Mouse (Mus musculus): ENCODE results near the gene Nrxn3. TPM values are rescaled to one million over a fixed set of nuclear protein-coding genes. Genes with fewer than 3 reads are reported as not detected.
A peak's percentile ranks its signal among the peaks of the same experiment; 100 is the strongest.

The Nrxn3 gene
- polyA plus RNA-seq, 1 experiment from 2014 or later: 5.0 TPM

DNA sequence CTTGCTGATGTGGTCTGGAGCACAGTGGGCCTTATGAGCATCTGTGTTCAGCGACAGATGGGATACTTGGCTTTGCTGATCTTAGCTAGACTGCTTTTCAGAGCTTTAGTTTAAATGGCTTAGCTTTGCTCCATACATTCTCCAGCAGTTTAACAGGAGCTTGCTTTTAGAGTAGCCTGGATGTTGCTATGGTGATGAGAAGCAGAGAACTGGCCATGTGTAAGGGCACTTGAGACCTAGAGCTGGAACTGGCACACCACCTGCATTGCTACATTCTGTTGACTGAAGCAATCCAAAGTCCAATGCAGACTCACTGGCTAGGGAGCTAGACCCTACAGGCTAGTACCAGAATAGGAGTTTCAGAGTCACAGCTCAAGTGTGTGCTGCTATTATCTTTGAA, 293.8 kb downstream of the Nrxn3 start:
- no peaks in the 10 kb centered on the region for H3K9me3 ChIP-seq (ENCODE audit: control insufficient read depth, low read length)
- no peaks in the 10 kb centered on the region for H3K36me3 ChIP-seq (ENCODE audit: control insufficient read depth, insufficient read depth, low read length)
- H3K27ac ChIP-seq (ENCODE audit: low read depth): no peak overlapping the region
- H3K9ac ChIP-seq (ENCODE audit: low read length): no peak overlapping the region
- H3K27me3 ChIP-seq (replicated peaks; ENCODE audit: control insufficient read depth, insufficient read depth, low read length): no peaks in the 10 kb centered on the region
- H3K4me2 ChIP-seq (ENCODE audit: low read length): no peak overlapping the region
- 81% methylated on average over 1 of the region's 1 CpGs for WGBS
- no peak for DNase-seq (ENCODE audit: low spot score)
- no peaks in the 10 kb centered on the region for H3K4me1 ChIP-seq (replicated peaks; ENCODE audit: control insufficient read depth, insufficient read depth, low read length)
- no peak for ATAC-seq (replicated peaks; ENCODE audit: low FRiP score, low TSS enrichment, low read depth)
- H3K4me3 ChIP-seq (ENCODE audit: low read depth, low read length): no peak overlapping the region

DNA sequence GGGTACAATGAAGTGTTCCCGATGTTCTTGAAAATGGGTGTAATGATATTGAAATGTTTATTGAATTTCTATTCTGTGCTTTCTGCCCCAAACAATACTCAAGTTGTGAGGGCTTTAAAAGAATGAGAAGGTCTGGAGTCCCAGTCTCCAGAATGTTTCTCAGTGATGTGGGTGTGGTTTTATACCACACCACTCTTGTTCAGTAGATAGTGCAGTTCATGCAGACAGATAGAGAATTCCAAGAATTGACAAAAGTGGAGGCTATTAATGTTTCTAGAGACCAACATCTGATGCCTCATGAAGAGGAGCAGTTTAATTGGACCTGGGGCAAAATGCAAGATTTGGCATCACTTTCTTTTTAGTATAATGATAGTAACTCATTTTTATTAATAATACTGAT, 302.5 kb downstream of the Nrxn3 start:
- no peak overlapping the region for H3K9ac ChIP-seq (ENCODE audit: low read length)
- H3K4me1 ChIP-seq (replicated peaks; ENCODE audit: control insufficient read depth, insufficient read depth, low read length): no peaks in the 10 kb centered on the region
- no peak overlapping the region for H3K27ac ChIP-seq (ENCODE audit: low read depth)
- no peaks in the 10 kb centered on the region for H3K27me3 ChIP-seq (replicated peaks; ENCODE audit: control insufficient read depth, insufficient read depth, low read length)
- H3K9me3 ChIP-seq (ENCODE audit: control insufficient read depth, low read length): no peaks in the 10 kb centered on the region
- H3K36me3 ChIP-seq (ENCODE audit: control insufficient read depth, insufficient read depth, low read length): no peaks in the 10 kb centered on the region
- no peak overlapping the region for H3K4me2 ChIP-seq (ENCODE audit: low read length)
- no peak overlapping the region for H3K4me3 ChIP-seq (ENCODE audit: low read depth, low read length)
- ATAC-seq (replicated peaks; ENCODE audit: low FRiP score, low TSS enrichment, low read depth) (no peak), DNase-seq (ENCODE audit: low spot score) (no peak)
- 100% methylated on average over 1 of the region's 1 CpGs for WGBS

DNA sequence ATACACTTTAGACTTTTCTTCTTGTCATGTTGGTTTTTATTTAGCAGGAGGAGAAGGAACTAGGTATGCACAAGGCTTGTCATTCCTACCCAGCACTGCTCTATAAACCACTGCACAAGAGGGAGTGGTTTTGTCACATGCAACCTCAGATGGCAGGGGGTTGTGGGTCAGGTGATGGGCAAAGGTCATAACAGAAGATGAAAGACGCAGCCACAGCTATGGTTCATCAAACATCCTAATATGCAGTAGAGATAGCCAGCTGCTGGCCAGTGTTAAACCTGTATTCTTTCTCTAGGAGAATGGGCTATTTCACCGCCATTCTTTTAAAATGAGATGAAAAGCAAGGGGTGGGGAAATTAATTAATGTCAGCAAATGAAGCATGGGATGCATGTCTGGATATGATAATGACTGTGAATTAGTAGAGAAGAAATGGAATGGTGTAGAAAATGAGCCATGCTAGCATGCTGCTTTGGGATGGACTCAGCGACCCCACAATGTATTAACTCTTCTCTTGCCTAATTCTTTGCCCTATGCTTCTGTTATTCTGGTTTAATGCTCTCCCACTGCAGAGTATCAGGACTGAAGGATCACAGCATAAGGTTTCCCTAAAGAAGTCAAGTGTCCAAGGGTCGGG, 313.4 kb downstream of the Nrxn3 start:
- H3K4me2 ChIP-seq (ENCODE audit: low read length): no peak overlapping the region
- WGBS: 81% methylated on average over 4 of the region's 4 CpGs
- H3K9me3 ChIP-seq (ENCODE audit: control insufficient read depth, low read length): no peaks in the 10 kb centered on the region
- H3K27me3 ChIP-seq (replicated peaks; ENCODE audit: control insufficient read depth, insufficient read depth, low read length): no peaks in the 10 kb centered on the region
- no peak overlapping the region for H3K4me3 ChIP-seq (ENCODE audit: low read depth, low read length)
- H3K9ac ChIP-seq (ENCODE audit: low read length): no peak overlapping the region
- no peak overlapping the region for H3K27ac ChIP-seq (ENCODE audit: low read depth)
- no peaks in the 10 kb centered on the region for H3K36me3 ChIP-seq (ENCODE audit: control insufficient read depth, insufficient read depth, low read length)
- H3K4me1 ChIP-seq (replicated peaks; ENCODE audit: control insufficient read depth, insufficient read depth, low read length): no peaks in the 10 kb centered on the region
- ATAC-seq (replicated peaks; ENCODE audit: low FRiP score, low TSS enrichment, low read depth): no peak
- DNase-seq (ENCODE audit: low spot score): no peak

DNA sequence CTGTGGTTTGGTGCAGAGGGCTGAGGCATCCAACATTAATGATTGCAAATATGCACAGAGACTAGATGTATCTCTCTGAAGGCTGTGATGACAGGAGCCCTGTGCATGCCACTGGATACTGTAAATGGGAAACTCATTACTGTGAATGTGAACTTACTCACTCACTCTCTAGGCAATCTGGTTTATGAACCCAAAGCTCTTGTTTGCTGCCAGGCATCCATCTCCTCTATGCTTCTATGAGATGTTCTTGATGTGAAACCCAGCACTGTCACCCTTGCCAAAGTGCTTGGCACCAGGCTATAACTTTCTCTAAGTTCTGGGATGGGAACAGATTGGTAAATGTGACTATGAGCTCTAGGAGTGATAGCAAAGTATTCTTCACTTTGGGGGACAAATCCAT, 317.5 kb downstream of the Nrxn3 start:
- ATAC-seq (replicated peaks; ENCODE audit: low FRiP score, low TSS enrichment, low read depth) (no peak), DNase-seq (ENCODE audit: low spot score) (no peak)
- Histone ChIP-seq H3K27ac (ENCODE audit: low read depth) (no peak overlapping the region), H3K4me1 (replicated peaks; ENCODE audit: control insufficient read depth, insufficient read depth, low read length) (no peaks in the 10 kb centered on the region), H3K4me3 (ENCODE audit: low read depth, low read length) (no peak overlapping the region), H3K36me3 (ENCODE audit: control insufficient read depth, insufficient read depth, low read length) (no peaks in the 10 kb centered on the region), H3K9ac (ENCODE audit: low read length) (no peak overlapping the region), H3K4me2 (ENCODE audit: low read length) (no peak overlapping the region), H3K27me3 (replicated peaks; ENCODE audit: control insufficient read depth, insufficient read depth, low read length) (no peaks in the 10 kb centered on the region), H3K9me3 (ENCODE audit: control insufficient read depth, low read length) (no peaks in the 10 kb centered on the region)

DNA sequence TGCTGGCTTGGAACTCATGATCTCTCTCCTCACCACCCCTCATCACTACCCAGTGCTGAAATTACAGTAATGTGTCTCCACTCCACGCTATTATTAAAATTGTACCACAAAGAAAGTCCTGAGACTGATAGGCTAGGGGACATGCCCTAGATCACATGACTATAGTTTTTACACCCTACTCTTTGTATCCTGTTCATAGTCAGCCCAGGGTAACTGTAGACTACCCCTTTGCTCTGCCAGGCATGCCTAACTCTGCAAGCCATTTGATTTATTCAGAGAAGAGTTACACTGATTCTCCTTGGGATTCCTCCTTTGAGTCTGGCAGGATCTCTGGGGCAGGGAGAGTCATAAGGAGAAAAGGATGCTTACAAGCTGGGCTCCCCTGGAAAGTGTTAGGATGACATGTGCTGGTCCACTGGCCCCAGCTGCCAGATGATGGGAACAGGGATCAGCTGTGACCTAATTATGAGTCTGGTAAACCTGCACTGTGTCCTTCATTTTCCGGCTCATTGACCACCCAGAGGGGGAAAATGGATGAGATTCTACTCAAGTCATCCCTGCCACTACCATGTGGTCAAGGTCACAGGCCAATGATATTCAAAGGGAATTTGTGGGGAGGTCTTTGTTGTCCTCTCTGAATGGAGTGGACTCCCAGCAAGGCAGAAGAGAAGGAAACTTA, 318.9 kb downstream of the Nrxn3 start:
- Histone ChIP-seq H3K4me1 (replicated peaks; ENCODE audit: control insufficient read depth, insufficient read depth, low read length) (no peaks in the 10 kb centered on the region), H3K4me2 (ENCODE audit: low read length) (no peak overlapping the region), H3K4me3 (ENCODE audit: low read depth, low read length) (no peak overlapping the region), H3K27ac (ENCODE audit: low read depth) (no peak overlapping the region), H3K9ac (ENCODE audit: low read length) (no peak overlapping the region), H3K27me3 (replicated peaks; ENCODE audit: control insufficient read depth, insufficient read depth, low read length) (no peaks in the 10 kb centered on the region), H3K9me3 (ENCODE audit: control insufficient read depth, low read length) (no peaks in the 10 kb centered on the region), H3K36me3 (ENCODE audit: control insufficient read depth, insufficient read depth, low read length) (no peaks in the 10 kb centered on the region)
- no peak for DNase-seq (ENCODE audit: low spot score)
- ATAC-seq (replicated peaks; ENCODE audit: low FRiP score, low TSS enrichment, low read depth): no peak
- 75% methylated on average over 2 of the region's 2 CpGs for WGBS

DNA sequence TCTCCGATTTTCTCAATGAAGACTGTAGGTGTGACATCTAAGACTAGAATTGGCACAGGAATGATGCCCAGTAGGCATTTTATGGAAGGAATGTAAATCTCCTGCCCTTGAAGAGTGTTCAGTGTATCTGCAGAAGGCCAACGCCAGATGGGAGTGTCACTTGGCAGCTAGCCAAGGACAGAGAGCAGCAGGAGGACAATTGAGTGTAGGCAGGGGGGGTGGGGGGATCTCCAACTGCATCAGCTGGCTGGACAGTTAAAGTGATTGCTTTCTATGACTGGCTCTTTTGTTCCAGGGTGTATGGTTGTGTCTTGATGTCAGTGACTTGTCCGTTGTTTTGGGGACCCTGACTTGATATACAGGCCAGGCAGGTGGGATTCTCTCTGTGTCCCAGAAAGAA, 326.6 kb downstream of the Nrxn3 start:
- Histone ChIP-seq H3K27me3 (replicated peaks; ENCODE audit: control insufficient read depth, insufficient read depth, low read length) (no peaks in the 10 kb centered on the region), H3K4me3 (ENCODE audit: low read depth, low read length) (no peak overlapping the region), H3K4me2 (ENCODE audit: low read length) (no peak overlapping the region), H3K9ac (ENCODE audit: low read length) (no peak overlapping the region), H3K9me3 (ENCODE audit: control insufficient read depth, low read length) (no peaks in the 10 kb centered on the region), H3K36me3 (ENCODE audit: control insufficient read depth, insufficient read depth, low read length) (no peaks in the 10 kb centered on the region), H3K4me1 (replicated peaks; ENCODE audit: control insufficient read depth, insufficient read depth, low read length) (peaks cover 5% of the 10 kb centered on the region; the same call in 1 of the 2 replicates), H3K27ac (ENCODE audit: low read depth) (no peak overlapping the region)
- 38% methylated on average over 3 of the region's 3 CpGs for WGBS
- ATAC-seq (replicated peaks; ENCODE audit: low FRiP score, low TSS enrichment, low read depth) (peak; percentile 77), DNase-seq (ENCODE audit: low spot score) (peak; percentile 60)

DNA sequence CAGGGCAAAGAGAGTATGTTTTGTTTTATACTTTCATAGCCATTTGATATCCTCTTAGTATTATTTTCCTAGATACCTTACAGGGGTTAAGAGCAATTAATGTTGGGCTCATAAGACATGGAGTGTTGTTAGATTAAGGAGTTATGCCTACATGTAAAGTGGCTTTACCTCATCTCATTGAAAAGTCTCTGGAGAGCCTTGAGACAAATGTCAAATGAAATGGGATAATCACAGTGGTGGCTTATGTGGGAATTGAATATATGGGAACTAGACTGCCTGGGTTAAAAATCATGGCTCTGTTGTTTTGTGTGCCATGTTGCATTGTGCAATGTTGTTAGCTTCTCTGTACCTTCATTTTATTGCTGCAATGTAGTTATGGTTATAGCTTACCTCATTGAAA, 327.0 kb downstream of the Nrxn3 start:
- no peak overlapping the region for H3K4me3 ChIP-seq (ENCODE audit: low read depth, low read length)
- no peak overlapping the region for H3K9ac ChIP-seq (ENCODE audit: low read length)
- peaks cover 5% of the 10 kb centered on the region; the same call in 1 of the 2 replicates for H3K4me1 ChIP-seq (replicated peaks; ENCODE audit: control insufficient read depth, insufficient read depth, low read length)
- DNase-seq (ENCODE audit: low spot score): no peak
- no peaks in the 10 kb centered on the region for H3K27me3 ChIP-seq (replicated peaks; ENCODE audit: control insufficient read depth, insufficient read depth, low read length)
- no peak for ATAC-seq (replicated peaks; ENCODE audit: low FRiP score, low TSS enrichment, low read depth)
- H3K4me2 ChIP-seq (ENCODE audit: low read length): no peak overlapping the region
- H3K9me3 ChIP-seq (ENCODE audit: control insufficient read depth, low read length): no peaks in the 10 kb centered on the region
- no peak overlapping the region for H3K27ac ChIP-seq (ENCODE audit: low read depth)
- no peaks in the 10 kb centered on the region for H3K36me3 ChIP-seq (ENCODE audit: control insufficient read depth, insufficient read depth, low read length)

DNA sequence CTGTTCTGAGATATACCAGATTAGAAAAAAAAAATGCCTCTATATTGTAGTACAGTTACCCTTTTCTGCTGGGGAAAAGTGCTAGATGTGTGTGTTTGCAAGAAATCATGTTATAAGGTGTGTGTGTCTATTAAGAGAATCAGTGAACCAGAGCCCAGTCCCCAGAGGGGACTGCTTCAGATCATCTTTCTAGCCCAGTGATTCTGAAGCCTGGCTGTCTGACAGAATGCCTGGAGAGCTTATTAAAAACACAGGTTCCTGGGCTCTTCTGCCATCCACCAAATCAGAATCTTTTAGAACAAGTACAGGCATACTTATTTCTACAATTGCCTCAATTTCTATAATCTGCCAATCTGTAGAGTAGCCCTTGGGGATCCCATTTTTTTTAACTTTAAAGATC, 349.8 kb downstream of the Nrxn3 start:
- Histone ChIP-seq H3K9ac (ENCODE audit: low read length) (no peak overlapping the region), H3K4me2 (ENCODE audit: low read length) (no peak overlapping the region), H3K36me3 (ENCODE audit: control insufficient read depth, insufficient read depth, low read length) (no peaks in the 10 kb centered on the region), H3K27ac (ENCODE audit: low read depth) (no peak overlapping the region), H3K4me1 (replicated peaks; ENCODE audit: control insufficient read depth, insufficient read depth, low read length) (no peaks in the 10 kb centered on the region), H3K4me3 (ENCODE audit: low read depth, low read length) (no peak overlapping the region), H3K27me3 (replicated peaks; ENCODE audit: control insufficient read depth, insufficient read depth, low read length) (no peaks in the 10 kb centered on the region), H3K9me3 (ENCODE audit: control insufficient read depth, low read length) (no peaks in the 10 kb centered on the region)
- DNase-seq (ENCODE audit: low spot score): no peak
- ATAC-seq (replicated peaks; ENCODE audit: low FRiP score, low TSS enrichment, low read depth): no peak

DNA sequence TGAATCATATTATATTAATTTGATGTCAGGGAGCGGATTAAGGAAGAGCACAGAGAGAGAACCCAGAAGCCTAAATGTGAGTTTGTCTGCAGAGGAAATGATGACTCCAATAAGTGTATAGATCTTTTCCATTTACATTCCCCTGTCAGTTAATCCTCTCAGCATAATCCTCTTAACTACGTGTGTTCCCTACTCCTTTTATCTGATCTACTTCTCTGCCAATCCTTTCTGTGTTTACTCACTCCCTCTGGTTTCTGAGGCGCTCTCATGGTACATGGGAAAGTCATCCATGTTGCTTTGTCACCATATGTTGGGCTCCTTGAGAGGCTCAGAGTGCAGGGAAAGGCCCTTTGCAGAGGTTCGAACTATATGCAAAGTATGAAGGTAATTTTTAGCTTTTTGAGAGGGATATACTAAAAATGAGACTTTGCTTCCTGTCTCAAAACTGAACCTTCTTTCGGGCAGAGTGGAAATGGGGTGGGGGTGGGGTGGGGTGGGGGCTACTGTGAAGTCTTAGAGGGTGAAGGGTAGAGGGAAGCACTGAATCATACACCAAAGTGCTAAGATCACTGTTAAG, 350.6 kb downstream of the Nrxn3 start:
- H3K9me3 ChIP-seq (ENCODE audit: control insufficient read depth, low read length): no peaks in the 10 kb centered on the region
- H3K9ac ChIP-seq (ENCODE audit: low read length): no peak overlapping the region
- ATAC-seq (replicated peaks; ENCODE audit: low FRiP score, low TSS enrichment, low read depth) (no peak), DNase-seq (ENCODE audit: low spot score) (no peak)
- H3K36me3 ChIP-seq (ENCODE audit: control insufficient read depth, insufficient read depth, low read length): no peaks in the 10 kb centered on the region
- H3K4me3 ChIP-seq (ENCODE audit: low read depth, low read length): no peak overlapping the region
- no peaks in the 10 kb centered on the region for H3K4me1 ChIP-seq (replicated peaks; ENCODE audit: control insufficient read depth, insufficient read depth, low read length)
- H3K27ac ChIP-seq (ENCODE audit: low read depth): no peak overlapping the region
- no peak overlapping the region for H3K4me2 ChIP-seq (ENCODE audit: low read length)
- H3K27me3 ChIP-seq (replicated peaks; ENCODE audit: control insufficient read depth, insufficient read depth, low read length): no peaks in the 10 kb centered on the region
- WGBS: 67% methylated on average over 5 of the region's 5 CpGs
